Mouse (Mus musculus) liver, adult 2 months (tissue): ENCODE measurements around the gene D130043K22Rik.

Source experiments
- CTCF ChIP-seq: fragments of 200-500 bp; IDR thresholded peaks from 2 replicates; pipeline ENCODE4 v1.5.1; 2011; ENCODE audit warnings: low read depth, low read length, control low read depth
- POLR2A ChIP-seq: fragments of 200-500 bp; IDR thresholded peaks from 2 replicates; pipeline ENCODE4 v1.6.1; 2011; ENCODE audit warnings: low read length, control low read depth; ENCODE audit not compliant: insufficient read depth; ENCODE audit errors: extremely low read depth

- TF ChIP-seq CTCF (no peak), POLR2A (no peak)
Observed at GRCm38 (mm10) chr13:24905422-24905821, 60.5 kb downstream of the D130043K22Rik start.
